Mouse (Mus musculus): Measurements from ENCODE around the gene Actr3.
A peak's percentile ranks its signal among the peaks of the same experiment; 100 is the strongest.

Gene Actr3

DNA sequence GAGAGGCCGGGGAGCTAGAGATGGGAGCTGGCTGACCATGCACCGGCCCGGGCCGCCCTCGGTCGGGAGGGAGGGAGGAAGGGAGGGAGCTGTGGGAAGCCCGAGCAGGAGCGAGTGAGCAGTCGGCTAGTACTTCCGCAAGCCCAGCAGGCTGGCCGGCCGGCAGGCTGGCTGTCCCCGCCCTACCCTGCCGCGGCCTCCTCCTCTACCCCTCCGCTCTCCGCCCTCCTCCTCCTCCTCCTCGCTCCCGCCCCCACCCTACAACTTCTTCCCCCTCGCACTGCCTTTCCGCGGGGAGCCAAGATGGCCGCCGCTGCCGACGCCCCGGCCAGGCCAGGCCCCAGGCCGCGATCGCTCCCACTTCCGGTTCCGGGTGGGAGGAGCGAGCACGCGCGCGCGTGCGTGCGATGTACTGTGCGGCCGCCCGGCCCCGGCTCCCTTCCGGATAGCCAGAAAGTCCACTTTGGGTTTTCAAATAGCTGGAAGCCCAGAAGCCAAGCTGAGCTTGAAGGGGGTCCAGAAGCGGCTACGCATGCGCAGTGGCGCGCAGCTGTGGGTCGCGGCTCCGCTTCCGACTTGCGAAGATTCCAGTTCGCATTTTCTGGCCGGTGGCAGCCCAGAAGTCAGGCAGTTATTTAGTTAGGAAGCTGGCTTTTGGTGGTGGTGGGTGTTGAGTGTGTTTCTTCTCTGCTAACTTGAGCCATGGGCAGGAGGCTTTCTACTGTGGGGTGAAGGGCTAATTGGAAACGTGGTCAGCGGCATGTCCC is at the start of gene Actr3:
TSS of gene Actr3 (minus strand) at position 359 of the 767 bp plus-strand sequence.
- DNase-seq (ENCODE audit: low spot score): peak; percentile 98

DNA sequence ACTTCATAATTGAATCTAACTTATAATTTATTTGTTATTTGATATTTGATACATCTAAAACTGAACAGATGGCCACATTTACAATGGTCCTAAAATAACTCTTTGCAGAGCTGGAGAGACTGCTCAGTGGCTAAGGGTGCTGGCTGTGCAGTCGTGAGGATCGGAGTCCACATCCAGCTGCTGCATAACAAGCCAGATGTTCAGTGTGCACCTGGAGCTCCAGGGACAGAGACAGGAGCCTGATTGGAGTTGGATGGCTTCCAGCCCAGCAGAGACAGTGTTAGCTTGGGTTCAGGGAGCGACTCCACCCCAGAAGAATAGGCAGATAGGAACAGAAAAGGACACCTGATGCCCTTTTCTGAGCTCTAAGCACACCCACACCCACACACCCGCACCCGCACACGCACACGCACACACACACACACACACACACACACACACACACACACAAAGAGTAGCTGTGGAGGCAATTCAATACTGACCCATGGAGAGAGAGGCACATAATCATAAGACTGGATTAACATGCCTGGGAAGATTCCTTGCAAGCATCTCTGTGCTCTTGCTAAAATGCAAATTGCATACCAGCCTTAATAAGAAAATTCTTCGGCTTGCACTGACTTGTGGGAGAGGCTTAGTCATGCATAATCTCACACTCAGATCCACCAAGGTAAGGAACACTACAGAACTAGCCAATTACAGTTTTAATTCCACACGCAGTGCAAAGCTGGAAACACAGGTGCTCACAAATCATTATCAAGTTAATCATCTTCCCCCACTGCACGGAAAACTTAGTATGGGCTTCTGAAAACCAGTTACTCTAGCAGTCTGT is 47.1 kb upstream of the Actr3 start:
- no peak for DNase-seq (ENCODE audit: low spot score)

DNA sequence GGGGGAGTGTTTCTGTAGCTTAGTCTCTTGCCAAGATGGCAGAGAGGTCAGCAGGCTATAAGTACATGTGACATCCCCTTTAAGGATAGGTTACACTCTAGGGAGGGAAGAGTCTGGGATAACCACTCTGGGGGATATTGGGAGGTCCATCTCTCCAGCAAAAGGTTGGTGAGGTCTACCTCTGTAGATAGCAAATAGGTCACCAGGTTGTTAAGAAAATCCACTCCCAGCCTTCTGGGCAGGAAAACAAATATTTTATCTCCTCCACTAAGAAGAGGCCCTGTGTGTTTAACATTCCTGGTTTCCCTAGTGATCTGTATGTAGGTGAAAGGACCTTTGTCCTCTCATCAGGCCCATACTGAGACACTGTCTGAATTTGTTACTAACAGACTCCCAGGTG is 46.3 kb upstream of the Actr3 start:
- no peak for DNase-seq (ENCODE audit: low spot score)

DNA sequence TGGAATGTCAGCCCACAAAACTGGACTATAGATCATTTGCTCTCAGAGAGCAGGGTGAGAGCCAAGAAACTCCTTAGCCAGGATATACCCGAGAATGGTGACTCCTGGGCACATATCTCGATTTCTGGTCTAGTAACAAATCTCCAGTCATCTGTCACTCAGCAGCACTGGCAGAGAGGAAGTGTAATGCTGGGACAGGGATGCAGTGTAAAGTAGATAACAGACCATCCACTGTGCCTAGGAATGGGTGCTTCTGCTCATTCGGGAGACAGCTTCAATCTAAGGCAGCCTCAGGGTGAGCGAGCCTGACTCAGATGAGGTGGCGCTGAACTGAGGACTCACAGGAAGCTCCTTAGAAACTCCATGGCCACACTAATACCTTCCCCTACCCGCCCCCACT is 43.1 kb upstream of the Actr3 start:
- no peak for DNase-seq (ENCODE audit: low spot score)

DNA sequence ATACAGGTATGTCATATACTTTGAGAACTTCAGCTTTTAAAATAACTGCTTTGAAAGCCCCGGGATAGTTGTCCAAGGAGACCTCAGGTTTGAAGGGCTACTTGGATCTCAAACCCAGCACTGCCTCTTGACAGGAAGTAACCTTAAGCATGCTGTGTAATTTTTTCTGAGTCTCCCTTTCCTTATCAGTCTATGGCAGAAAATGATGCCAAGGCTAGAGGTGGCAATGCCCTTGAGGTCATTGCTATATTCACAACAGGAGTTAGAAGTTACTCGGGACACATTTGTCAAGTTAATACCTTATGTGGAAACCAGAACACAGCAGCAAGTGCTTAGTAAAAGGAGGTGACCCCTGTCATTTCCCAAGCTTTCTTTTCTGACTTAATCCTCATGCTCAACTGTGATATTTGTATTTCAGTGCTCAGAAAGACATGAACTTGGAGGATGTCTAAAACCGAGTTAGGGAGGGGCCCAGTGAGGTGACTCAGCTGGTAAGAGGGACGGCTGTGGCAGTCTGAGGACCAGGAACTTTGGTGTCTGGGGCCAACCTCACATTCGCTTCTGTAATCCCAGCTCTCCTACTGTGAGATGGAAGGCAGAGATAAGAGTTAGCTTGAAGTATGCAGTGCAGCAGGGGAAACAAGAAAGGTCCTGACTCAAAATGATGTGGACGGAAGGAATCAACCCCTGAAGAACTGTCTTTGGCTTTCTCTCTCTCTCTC is 40.6 kb upstream of the Actr3 start:
- DNase-seq (ENCODE audit: low spot score): no peak

DNA sequence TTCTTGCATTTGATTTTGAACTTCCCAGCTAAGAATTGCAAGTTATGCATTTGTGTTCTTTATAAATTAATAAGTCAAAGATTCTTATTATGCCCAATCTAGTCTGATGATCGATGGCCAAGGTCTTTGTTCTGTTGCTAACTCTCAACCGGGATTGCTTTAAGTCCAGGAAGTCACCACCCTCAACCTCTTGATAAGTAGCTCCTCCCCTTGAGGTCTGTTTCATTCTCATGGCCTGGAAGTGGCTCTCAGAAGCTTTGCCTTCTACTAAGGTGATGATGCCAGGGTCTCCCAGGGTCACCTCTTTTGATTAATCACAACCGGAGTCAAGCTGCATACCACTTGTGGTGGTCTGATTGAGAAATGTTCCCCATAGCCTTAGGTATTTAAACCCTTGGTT is 38.3 kb upstream of the Actr3 start:
- no peak for DNase-seq (ENCODE audit: low spot score)

DNA sequence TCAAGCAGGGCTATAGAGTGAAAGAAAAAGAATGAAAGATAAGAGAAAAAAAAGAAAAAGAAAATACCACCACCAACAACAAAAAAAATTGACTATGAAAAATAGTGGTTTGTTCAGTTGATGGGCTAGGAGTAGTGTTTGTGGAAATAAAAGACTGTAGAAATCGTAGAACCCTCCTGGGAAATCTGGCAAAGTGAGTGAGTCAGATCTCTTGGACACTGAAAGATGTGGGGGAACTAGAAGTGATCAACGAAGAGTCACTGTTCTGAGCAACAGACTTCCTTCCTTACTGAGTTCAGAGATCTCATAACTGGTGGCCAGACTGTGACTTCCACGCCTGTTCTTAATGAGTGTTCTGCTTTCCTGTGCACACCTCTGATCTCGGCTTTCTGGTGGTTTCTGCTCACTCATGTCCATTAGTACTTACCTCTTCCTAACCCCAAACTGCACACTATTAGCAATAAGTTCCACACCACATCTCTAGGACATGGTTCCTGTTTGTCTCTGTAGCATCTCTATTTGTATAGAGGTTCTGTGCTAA is 37.7 kb upstream of the Actr3 start:
- no peak for DNase-seq (ENCODE audit: low spot score)

DNA sequence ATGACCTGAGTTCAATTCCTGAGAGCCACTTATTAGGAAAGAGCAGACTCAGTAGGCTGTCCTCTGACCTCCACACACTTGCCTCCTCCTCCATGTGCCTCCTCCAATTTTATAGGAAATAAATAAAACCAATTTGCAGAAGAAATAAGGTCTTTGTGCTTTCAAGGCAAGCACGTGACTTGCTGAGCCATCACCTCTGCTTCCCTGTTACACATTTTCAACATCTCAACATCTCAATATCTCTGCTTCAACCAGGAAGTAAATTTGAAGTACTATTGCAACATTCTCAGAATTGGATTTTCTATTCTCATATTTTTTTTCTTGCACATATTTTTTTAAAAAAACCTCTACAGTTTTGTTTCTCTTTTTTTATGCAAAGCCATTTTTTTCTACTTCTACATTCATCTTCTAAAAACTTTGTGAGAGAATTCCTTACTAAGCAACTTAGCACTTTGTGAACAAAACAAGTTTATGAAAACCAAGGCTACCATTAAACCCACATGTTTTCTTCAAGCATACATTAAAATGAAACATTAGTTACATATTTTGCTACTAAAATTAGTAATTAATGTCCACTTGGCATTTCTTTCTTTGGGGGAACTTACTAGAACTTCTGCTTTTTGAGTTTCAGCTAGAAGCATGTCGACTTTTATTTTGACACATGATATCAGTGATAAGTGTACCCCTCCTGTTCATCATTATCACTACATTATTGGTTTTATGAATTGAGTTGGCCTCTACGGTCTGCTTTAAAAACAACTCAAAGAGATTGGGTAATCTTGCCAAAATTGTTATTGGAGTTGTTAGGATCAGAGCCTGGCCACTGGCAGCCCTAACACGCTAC is 35.5 kb upstream of the Actr3 start:
- DNase-seq (ENCODE audit: low spot score): no peak

DNA sequence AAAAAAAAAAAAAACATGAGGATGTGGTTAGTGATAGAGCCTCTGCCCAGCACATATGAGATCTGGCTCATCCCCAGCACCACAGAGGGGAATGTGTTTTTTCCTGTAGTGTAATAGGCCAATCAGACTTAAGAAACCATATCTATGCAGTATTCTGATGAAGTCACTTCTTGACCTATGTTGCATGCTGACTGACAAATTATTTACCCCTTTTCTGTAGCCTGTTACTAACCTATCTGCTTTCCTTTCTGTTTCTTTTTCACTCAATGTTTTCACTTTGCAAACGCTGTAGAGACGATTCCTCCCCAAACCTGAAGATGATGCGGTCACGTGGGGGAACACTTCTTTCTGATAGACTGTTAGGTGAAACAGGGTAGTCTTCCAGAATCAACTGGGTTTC is 32.4 kb upstream of the Actr3 start:
- DNase-seq (ENCODE audit: low spot score): no peak

DNA sequence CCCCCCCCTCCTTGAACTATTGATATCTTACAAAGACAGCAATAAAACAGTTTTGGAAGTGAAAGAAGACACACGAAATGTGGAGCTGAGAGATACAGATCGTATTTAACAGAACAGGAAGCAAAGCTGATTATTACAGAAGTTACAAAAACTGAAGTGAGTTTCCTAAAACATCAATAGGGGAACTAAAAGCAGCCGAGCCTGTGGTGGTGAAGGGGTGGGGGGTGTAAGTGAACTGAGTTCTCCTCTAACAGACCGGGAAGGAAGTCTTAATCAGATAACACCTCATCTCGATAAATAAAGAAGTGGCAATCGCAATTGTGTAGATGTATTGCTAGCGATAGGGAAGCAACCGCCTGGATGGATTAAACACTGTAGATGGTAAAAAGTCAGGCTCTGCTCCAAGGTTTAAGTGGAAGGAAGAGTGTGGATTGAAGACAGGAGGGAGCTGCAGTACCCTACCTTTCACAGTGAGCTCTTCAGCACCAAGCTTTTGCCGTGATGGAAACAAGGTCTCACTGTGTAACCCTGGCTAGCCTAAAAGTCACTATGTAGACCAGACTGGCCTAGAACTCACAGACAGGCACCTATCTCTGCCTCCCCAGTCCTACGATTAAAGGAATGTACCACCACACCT is 31.2 kb upstream of the Actr3 start:
- DNase-seq (ENCODE audit: low spot score): no peak

DNA sequence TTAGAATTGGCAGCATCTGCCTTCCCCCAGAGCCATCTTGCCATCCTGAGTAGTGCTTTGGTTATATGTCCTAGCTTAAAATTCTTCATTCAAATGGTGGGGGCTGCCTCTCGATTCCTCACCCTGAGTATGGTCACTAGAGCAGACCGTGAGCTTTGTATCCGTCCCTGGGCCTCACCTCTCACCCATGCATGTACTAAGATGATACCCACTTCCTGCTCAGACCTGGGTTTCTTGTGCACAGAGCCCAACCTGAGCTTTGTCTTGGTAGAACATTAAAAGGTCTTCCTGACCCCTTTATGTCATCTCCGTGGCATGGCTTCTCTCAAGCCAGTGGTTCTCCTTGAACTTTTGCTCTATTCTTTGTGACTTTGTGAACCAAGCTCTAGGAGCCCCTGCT is 28.5 kb upstream of the Actr3 start:
- no peak for DNase-seq (ENCODE audit: low spot score)

DNA sequence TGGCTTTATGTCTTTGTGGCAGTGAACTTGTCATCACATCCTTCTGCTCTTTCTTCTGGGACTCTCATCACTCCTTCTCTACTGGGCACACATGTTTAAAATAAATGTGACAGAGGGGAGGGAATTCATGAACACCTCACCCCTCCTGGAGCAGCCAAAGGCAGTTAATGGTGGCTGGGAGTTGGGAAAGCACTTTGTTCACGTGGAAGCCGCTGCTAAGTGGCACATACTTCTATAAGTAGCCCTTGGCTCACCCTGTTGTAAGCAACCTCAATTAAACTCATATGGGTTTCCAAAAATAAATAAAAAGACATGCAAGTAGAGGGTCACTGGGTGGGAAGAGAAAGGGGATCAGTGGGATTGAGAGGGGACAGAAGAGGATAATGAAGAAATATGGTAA is 27.8 kb upstream of the Actr3 start:
- no peak for DNase-seq (ENCODE audit: low spot score)

DNA sequence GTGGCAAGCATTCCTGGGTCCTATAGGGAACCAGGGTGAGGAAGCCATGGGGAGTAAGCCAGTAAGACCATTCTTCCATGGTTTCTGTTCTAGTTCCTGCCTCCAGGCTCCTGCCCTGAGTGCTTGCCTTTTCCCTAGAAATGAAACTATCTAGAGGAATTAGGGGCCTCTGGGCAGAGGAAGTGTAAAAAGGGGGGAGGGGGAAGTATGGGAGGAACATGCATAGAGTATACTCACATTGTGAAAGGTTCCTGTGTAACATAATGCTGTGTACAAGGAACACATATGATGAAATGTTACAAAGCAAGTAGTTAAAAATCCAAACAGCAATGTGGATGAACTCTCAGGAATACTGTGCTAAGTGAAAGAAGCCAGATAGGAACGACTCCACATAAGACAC is 27.4 kb upstream of the Actr3 start:
- DNase-seq (ENCODE audit: low spot score): no peak

DNA sequence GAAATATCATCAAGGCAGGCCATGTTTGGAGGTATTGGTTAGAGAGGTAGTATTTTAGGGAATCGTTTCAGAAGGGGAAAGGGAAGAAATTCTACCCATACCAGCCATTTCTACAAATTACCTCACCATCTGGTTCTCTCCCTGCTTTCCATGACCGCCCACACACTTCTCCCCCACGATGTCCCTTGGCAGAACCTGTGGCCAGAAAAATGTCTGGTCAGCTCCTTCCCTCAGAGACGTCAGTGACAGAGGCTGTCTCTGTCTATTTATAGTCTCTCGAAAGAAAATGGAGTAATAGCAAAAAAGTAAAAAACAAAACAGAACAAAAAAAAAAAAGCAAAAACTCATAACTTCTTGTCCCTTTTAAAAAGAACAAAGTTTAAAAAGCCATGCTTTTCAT is 23.0 kb upstream of the Actr3 start:
- DNase-seq (ENCODE audit: low spot score): no peak

DNA sequence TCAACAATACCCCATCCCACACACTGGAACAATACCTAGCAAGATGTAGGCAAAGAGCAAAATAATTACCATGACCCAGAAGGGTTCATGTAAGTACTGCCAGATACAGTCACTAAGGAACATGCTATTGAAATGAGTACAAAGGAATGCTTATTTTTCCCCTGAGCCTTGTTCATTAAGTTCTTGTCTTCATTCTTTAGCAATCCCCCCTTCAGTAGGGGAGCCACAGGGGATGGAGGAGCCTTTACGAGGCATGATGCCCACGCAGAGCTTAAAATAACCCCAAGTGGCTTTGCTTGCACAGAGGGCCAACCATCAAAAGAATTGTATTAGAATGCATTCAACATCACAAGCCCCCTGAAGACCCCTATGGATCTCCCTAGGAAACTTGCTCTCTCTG is 19.6 kb upstream of the Actr3 start:
- DNase-seq (ENCODE audit: low spot score): no peak

DNA sequence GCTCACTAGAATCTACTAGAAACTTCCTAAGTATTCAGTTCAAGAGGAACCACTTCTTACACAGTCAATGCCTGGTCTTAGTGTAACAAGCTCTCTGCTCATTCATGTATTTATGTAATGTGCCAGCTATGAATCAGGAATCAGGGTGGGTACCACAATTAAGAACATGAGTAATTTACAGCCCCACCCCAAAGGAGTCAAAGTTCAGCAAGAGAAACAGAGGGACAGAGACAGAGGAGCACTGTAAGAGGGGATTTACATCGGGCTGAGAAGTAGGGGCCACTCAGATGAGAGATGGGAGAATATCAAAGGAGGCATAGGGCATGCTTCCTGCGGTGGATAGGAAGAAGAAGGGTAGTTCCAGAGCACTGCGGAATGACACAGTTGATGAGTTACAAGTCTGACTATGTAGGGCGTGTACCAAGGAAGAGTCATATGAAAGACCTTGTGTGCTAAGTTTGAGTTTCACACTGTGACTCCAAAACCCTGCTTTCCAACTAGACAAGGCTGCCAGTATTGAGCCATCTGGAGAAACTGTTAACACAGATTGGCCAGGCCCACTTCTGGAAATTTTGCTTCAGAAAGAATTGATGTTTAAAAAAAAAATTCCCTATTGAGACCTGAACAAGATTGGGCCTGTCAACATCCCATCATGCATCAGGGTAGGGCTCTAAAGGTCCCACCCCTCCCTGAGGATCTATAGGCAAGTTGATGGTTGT is 14.9 kb upstream of the Actr3 start:
- DNase-seq (ENCODE audit: low spot score): no peak

DNA sequence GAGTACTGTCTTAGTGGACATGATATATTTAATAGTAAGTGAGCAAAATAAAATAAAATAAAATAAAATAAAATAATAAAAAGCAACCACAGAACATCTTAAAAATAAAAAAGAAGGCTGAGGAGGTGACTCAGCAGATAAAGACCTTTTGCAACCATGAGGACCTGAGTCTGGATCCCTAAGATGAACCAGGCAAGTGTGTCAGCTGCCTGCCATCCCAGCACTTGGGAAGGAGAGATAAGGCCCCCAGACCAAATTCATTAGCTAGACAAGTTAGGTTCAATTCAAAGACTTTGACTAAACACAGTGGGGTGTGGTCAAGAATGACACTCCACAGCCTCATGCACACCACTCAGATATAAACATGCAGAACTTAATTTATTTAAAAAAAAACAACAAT is 12.4 kb upstream of the Actr3 start:
- no peak for DNase-seq (ENCODE audit: low spot score)

DNA sequence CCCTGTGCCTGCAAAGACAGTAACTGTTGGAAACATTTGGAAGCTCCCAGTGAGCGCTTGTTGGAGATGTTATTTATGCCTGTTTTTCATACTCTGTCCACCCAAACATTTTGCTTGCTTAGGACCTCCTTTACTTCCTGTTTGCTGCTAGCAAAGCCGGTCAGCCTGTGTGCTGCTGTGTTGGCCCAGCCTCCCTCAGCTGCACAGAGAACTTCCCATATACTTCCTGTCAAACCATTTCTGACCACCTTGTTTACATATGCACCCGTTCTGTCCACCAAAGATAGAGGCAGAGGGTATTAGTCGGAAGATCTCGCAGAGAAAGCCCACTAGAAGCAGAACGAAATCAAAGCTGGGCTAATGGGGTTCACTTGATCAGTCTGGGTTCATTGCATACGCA is 6.2 kb upstream of the Actr3 start:
- no peak for DNase-seq (ENCODE audit: low spot score)

DNA sequence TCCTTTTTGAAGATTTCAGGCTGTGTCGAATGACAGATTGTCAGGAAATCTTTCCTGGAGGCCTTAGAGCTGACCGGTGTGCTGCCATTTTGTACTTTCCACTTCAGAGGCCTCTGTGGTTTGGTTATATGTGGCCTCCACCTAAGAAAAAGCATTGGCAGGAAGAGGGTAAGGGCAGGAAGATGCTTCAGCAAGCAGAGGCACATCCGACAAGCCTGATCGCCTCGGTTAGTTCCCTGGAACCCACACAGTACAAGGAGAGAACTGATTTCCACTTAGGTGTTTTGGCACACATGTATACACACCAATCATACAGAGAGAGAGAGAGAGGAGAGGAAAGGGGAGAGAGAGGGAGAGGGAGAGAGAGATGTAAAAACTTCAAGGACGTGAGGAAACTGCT is 5.7 kb upstream of the Actr3 start:
- DNase-seq (ENCODE audit: low spot score): no peak

DNA sequence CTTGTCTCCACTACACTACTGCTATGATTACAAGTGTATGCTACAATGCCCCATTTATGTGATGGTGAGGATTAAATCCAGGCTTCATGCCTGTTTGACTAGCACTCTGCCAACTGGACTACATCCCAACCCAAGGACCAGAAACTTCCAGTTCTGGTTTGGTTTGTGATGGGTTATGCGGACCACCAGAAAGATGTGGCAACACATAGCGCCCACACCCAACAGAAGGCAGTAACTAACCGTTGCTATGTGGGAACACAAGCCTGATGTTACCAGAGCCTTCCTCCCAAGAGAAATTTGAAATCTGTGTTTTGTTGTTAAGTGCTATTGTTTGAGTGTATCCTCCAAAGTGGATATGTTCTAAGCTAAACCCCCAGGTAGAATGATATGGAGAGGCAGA is 4.0 kb upstream of the Actr3 start:
- DNase-seq (ENCODE audit: low spot score): no peak

DNA sequence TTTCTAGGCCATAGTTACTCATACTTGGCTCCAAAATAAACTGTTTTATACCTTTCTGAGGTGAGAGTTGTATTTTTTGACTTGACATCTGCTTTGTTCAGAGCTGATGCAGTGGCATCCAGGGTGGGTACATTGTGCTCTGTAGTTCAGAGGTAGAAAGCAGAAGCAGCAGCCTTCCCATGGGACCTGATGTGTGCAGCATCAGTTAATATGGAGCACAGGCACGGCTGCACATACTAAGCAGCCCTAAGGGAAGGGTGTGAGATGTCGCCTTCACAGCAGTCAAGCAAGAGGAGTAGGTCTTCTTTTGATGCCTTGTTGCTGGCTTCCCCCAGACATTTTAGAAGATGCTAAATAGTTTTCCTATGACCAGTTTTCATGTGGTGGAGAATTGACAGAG is 3.3 kb upstream of the Actr3 start:
- no peak for DNase-seq (ENCODE audit: low spot score)
